Mouse (Mus musculus) adrenal gland, adult (tissue): Measurements from ENCODE around the gene Psmg1.
"Not testable (repeated sequence)": the region's sequence is repeated elsewhere in the genome, so short reads cannot be mapped to it uniquely, and the experiment has no call there.

Source experiments
- DNase-seq, 2 experiments: peaks; one replicate each; pipeline ENCODE4 v3.0.0; 2022 to 2023; ENCODE audit warnings: low spot score in 1 of 2; ENCODE audit not compliant: inconsistent age in 2 of 2

Gene Psmg1

GRCm38 (mm10) chr16:95960689-95961088, 30.1 kb downstream of the Psmg1 start:
- not testable (repeated sequence) for DNase-seq

GRCm38 (mm10) chr16:95958080-95958479, 32.7 kb downstream of the Psmg1 start:
- no peak for DNase-seq

- no peak for DNase-seq
Measured at GRCm38 (mm10) chr16:95956618-95957017, 34.1 kb downstream of the Psmg1 start.

GRCm38 (mm10) chr16:95955716-95956346, 34.9 kb downstream of the Psmg1 start:
- no peak for DNase-seq

GRCm38 (mm10) chr16:95954341-95954740, 36.4 kb downstream of the Psmg1 start:
- no peak for DNase-seq

GRCm38 (mm10) chr16:95953159-95953650, 37.6 kb downstream of the Psmg1 start:
- DNase-seq = no peak

GRCm38 (mm10) chr16:95951471-95951870, 39.3 kb downstream of the Psmg1 start:
- DNase-seq = no peak

GRCm38 (mm10) chr16:95945389-95946311, 45.1 kb downstream of the Psmg1 start:
- peak; percentile 82 to 96 for DNase-seq

- DNase-seq = no peak
Measured at GRCm38 (mm10) chr16:95943186-95943585, 47.6 kb downstream of the Psmg1 start.

GRCm38 (mm10) chr16:95941575-95941974, 49.2 kb downstream of the Psmg1 start:
- DNase-seq = no peak

GRCm38 (mm10) chr16:95935495-95935961, 55.2 kb downstream of the Psmg1 start:
- DNase-seq = peak; percentile 17 to 46

GRCm38 (mm10) chr16:95932860-95933259, 57.9 kb downstream of the Psmg1 start:
- no peak for DNase-seq

GRCm38 (mm10) chr16:95931509-95931908, 59.3 kb downstream of the Psmg1 start:
- DNase-seq = peak; percentile 16 to 47
